Mouse (Mus musculus): Measurements from ENCODE around the gene Olfr672.
"Not testable (repeated sequence)": the region's sequence is repeated elsewhere in the genome, so short reads cannot be mapped to it uniquely, and the experiment has no call there.

Olfr672 gene

DNA sequence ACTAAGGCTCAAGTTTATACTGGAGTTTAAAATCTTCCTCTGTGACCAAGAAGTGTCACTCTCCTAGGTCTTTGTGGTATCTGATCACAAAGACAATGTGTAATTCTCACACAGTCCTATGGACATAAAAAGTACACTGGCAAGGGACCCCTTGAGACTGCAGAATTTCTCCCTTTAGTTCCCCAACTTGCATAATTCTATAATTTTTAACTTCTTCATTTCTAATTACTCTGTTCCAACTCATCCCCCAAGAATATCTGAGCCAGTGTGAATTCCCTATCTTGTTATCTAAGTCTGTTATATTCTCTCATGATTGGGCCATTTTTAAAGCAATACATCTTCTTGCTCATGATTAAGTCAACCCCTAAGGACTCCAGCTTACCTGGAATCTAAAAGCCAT, at the start of gene Olfr672:
TSS of gene Olfr672 (minus strand) at position 101 of the 400 bp plus-strand sequence.
- no peak for DNase-seq (ENCODE audit: low spot score in 2 of 2)

GRCm38 (mm10) chr7:105033836-105034235, 32.0 kb upstream of the Olfr672 start:
- not testable (repeated sequence) for DNase-seq (ENCODE audit: low spot score in 2 of 2)

GRCm38 (mm10) chr7:105032398-105032797, 30.6 kb upstream of the Olfr672 start, which contains the start of gene Olfr676:
TSS of gene Olfr676 (plus strand) at chr7:105032698.
- DNase-seq (ENCODE audit: low spot score in 2 of 2) = no peak

DNA sequence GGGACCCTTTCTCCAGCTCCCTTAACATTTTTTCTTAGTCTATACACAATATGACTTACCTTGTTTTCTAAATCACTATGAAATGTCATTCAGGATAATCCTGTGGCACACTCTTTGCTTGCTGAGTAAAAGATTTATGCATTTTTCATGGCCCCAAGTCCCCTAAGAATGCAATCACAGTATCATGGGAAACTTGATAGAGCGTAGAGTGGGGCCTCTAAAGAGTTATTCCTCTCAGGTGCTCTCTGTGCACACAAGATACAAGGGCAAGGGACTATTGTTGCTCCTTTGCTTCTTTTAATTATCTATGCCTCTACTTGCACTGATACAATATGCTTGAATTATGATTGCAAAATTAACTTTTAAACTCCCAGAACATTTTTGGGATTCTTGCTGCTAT, 26.5 kb upstream of the Olfr672 start, which contains the start of gene Olfr675:
TSS of gene Olfr675 (minus strand) at position 101 of the 400 bp plus-strand sequence.
- DNase-seq (ENCODE audit: low spot score in 2 of 2) = no peak

- DNase-seq (ENCODE audit: low spot score in 2 of 2) = no peak
Measured at GRCm38 (mm10) chr7:105022530-105022929, 20.7 kb upstream of the Olfr672 start.

DNA sequence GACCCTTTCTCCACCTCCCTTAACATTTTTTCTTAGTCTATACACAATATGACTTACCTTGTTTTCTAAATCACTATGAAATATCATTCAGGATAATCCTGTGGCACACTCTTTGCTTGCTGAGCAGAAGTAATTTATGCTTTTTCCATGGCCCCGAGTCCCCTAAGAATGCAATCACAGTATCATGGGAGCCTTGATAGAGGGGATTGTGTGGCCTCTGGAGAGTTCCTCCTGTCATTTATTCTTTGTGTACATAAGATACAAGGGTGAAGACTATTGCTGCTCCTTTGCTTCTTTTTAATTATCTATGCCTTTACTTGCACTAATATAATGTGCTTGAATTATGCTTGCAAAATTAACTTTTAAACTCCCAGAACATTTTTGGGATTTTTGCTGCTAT, 22.8 kb downstream of the Olfr672 start, which contains the start of gene Olfr671:
TSS of gene Olfr671 (minus strand) at position 101 of the 400 bp plus-strand sequence.
- no peak for DNase-seq (ENCODE audit: low spot score in 2 of 2)

DNA sequence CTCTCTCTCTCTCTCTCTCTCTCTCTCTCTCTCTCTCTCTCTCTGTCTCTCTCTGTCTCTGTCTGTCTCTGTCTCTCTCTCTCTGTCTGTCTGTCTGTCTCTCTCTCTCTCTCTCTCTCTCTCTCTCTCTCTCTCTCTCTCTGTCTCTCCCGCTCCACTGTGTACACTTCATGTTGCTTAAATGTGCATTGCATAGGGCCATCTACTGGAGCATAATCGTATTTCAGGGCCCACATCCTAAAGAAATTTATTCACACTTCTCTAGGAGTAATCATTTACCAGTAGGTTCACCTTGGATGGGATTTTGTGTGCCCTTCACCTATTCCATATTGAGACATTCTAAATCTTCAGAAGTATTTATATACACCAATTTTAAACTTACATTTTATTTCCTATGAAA, 29.3 kb downstream of the Olfr672 start:
- not testable (repeated sequence) for DNase-seq (ENCODE audit: low spot score in 2 of 2)

DNA sequence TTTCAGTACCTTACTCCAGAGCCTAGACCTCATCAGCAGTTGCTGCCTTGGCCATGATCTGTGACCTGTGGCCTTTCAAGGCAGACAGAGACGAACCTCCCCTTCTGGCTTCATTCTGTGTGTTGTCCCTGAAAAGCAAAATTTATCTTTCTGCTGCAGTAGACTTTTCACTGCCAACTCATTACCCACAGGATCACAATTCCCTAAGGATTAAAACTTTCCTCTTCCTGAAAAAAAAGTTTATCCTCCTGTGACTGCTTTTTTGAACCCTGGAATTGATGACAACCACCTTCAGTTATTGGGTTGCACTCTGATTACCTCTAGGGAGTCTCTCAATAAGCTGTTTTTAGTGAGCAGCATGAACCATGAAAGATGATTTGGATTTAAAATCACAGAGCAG, 39.3 kb downstream of the Olfr672 start, which contains the start of gene Olfr670:
TSS of gene Olfr670 (minus strand) at position 101 of the 400 bp plus-strand sequence.
- DNase-seq (ENCODE audit: low spot score in 2 of 2) = no peak

DNA sequence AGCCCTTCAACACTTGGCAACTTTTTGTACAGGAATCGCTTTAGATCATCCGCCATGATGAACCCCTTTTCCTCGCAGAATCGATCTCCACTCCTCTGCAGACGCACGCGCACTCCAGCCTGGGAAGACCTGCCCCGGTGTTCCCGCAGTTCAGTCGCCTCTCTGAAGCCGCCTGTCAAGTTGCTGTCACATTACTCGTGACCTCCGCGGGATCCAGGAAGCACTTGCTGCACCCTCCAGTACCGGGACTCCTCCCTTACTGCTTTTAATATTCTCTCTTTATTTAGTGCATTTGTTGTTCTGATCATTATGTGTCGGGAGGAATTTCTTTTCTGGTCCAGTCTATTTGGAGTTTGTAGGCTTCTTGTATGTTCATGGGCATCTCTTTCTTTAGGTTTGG, 51.6 kb downstream of the Olfr672 start:
- DNase-seq (ENCODE audit: low spot score in 2 of 2) = not testable (repeated sequence)
